Mouse (Mus musculus): Measurements from ENCODE around the gene Ihh. TPM values are rescaled to one million over a fixed set of nuclear protein-coding genes. Genes with fewer than 3 reads are reported as not detected.

Gene Ihh
- polyA plus RNA-seq, 2 experiments: 6.0 to 30.6 TPM

DNA sequence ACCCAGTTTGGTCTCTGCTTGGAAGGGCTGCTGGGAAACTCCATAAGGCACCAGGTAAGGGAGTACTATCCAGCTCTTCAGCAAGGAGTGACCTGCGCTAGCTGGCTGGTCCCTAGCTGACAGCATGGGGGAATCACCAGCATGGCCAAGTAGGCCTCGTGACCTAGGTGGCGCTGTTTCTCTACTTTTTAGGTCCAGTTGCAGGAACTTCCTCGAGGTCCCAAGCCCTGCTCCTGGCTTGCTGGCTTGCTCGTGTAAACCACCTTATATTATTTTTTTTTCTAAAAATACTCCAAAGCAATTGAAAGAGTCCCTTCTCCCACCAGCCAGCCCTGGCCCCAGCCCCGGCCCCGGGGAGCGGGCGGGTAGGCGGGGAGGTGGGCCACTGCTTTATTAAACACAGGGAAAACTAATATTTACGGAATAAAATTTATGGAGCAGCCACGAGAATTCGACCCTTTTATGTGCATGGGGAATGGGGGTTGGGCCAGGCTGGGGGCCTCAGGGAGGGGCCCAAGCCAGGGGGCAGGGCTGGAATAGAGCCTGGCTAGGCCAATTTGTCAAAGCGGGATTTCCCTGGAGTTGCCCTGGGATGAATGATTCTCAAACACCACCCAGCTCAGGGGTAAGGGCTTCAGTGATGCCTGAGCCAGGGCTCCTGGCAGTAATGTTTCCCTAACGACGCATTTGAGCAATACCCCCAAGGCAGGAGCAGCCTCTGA is 13.2 kb upstream of the Ihh start:
- 4% methylated on average over 16 of the region's 16 CpGs for WGBS
- Histone ChIP-seq H3K27me3 (ENCODE audit: control insufficient read depth, insufficient read depth, low read length) (0 out of 2 replicates have a peak, but pooled peaks cover 3% of the 10 kb centered on the region), H3K4me2 (replicated peaks; ENCODE audit: low read depth, low read length, severe bottlenecking) (peak overlapping the region; percentile 48), H3K27ac (replicated peaks; ENCODE audit: low read depth, low read length) (peak overlapping the region; percentile 33), H3K9ac (ENCODE audit: low read depth, low read length, severe bottlenecking) (peak overlapping the region; percentile 29; the same call in 1 of the 2 replicates), H3K9me3 (ENCODE audit: control insufficient read depth, low read length) (no peaks in the 10 kb centered on the region), H3K4me3 (replicated peaks; ENCODE audit: low read length) (peak overlapping the region; percentile 12), H3K4me1 (ENCODE audit: control insufficient read depth, insufficient read depth, low read length) (peaks cover 8% of the 10 kb centered on the region), H3K36me3 (ENCODE audit: control insufficient read depth, insufficient read depth, low read length) (no peaks in the 10 kb centered on the region)
- peak; percentile 82 for ATAC-seq (ENCODE audit: low FRiP score, low read depth)
- no peak for TF ChIP-seq POLR2A (IDR thresholded peaks at IDR 0.05; ENCODE audit: borderline replicate concordance, extremely low read depth, insufficient read depth, insufficient read length)
- peak; percentile 91 for DNase-seq (ENCODE audit: low spot score)

DNA sequence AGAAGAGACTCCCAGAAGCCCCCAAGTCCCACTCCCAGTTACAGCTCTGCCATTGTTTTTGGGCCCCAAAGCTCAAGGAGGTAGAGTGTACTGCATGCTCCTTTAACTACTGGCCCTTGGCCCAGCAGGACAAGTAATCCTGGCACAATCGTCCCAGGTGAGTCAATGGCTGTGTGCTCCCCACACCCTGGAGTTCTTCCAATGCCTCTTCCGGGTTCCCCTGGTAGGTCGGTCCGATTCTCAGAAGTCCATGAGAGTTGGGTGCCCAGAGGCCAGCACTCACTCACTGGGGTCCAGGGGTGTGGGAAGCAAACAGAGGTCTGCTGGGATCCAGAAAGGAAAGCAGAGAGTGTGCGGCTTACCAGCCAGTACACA is 11.4 kb upstream of the Ihh start:
- no peak for ATAC-seq (ENCODE audit: low FRiP score, low read depth)
- no peaks in the 10 kb centered on the region for H3K36me3 ChIP-seq (ENCODE audit: control insufficient read depth, insufficient read depth, low read length)
- 0 out of 2 replicates have a peak, but pooled peaks cover 3% of the 10 kb centered on the region for H3K27me3 ChIP-seq (ENCODE audit: control insufficient read depth, insufficient read depth, low read length)
- no peaks in the 10 kb centered on the region for H3K9me3 ChIP-seq (ENCODE audit: control insufficient read depth, low read length)
- DNase-seq (ENCODE audit: low spot score): no peak
- H3K4me1 ChIP-seq (ENCODE audit: control insufficient read depth, insufficient read depth, low read length): peaks cover 8% of the 10 kb centered on the region
- 86% methylated on average over 5 of the region's 5 CpGs for WGBS
- no peak overlapping the region for H3K27ac ChIP-seq (replicated peaks; ENCODE audit: low read depth, low read length)
- H3K4me2 ChIP-seq (replicated peaks; ENCODE audit: low read depth, low read length, severe bottlenecking): no peak overlapping the region
- no peak overlapping the region for H3K4me3 ChIP-seq (replicated peaks; ENCODE audit: low read length)
- TF ChIP-seq POLR2A (IDR thresholded peaks at IDR 0.05; ENCODE audit: borderline replicate concordance, extremely low read depth, insufficient read depth, insufficient read length): no peak
- no peak overlapping the region for H3K9ac ChIP-seq (ENCODE audit: low read depth, low read length, severe bottlenecking)

DNA sequence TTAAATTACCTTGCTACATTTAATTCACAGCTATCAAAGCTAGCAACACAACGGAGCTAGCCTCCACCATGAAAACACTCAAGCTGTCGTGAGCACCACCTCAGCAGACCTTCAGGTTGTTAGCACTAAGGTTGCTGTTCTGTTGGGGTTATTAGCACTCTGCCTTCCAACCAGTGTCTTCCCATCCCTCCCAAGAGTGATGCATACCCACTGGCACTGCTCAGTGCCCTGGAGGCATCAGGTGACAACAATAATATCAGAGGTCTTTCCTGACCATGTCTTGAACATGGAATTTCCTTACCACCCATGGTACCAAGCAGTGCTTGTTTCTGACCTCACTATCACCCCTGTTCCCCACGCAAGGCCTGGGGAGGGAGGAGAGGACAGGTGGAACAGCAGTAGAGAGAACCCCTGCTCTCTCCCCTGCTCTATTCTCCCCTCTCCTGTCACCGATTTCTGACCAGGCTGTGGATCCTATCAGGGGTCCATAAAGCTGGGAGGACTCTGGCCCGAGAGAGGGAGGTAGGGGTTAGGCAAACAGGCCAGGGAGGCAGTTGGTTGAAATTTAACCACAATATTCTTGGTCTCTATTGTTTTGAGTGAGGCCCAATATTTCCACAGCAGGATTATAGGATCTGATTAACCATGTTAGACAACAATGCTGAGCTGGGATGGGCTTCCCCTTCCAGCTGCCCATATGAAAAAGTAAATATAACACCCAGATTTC is 10.8 kb upstream of the Ihh start:
- Histone ChIP-seq H3K27ac (replicated peaks; ENCODE audit: low read depth, low read length) (no peak overlapping the region), H3K27me3 (ENCODE audit: control insufficient read depth, insufficient read depth, low read length) (0 out of 2 replicates have a peak, but pooled peaks cover 3% of the 10 kb centered on the region), H3K4me1 (ENCODE audit: control insufficient read depth, insufficient read depth, low read length) (peaks cover 8% of the 10 kb centered on the region), H3K9me3 (ENCODE audit: control insufficient read depth, low read length) (no peaks in the 10 kb centered on the region), H3K36me3 (ENCODE audit: control insufficient read depth, insufficient read depth, low read length) (no peaks in the 10 kb centered on the region), H3K9ac (ENCODE audit: low read depth, low read length, severe bottlenecking) (no peak overlapping the region), H3K4me3 (replicated peaks; ENCODE audit: low read length) (no peak overlapping the region), H3K4me2 (replicated peaks; ENCODE audit: low read depth, low read length, severe bottlenecking) (no peak overlapping the region)
- ATAC-seq (ENCODE audit: low FRiP score, low read depth) (no peak), DNase-seq (ENCODE audit: low spot score) (no peak)
- whole genome bisulfite sequencing: 75% methylated on average over 5 of the region's 5 CpGs
- no peak for TF ChIP-seq POLR2A (IDR thresholded peaks at IDR 0.05; ENCODE audit: borderline replicate concordance, extremely low read depth, insufficient read depth, insufficient read length)

DNA sequence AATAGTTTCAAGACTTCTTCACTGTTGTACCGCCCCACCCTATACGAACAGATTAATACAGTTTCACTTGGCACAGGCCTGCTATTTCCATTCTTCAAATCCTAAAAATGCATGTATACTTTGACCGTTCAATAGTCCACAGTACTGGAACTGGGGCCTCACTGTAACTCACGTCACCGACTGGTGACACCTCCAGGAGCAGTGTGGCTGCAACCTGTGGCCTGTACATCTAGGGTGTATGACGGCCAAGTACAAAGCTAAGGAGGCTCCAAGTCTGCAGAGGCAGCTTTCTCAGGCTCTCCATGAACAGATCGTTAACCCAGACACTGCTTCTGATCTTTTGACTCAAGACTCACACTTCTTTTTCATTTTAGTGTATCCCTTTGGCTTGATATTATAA is 10.2 kb upstream of the Ihh start:
- DNase-seq (ENCODE audit: low spot score) (no peak), ATAC-seq (ENCODE audit: low FRiP score, low read depth) (no peak)
- Histone ChIP-seq H3K4me2 (replicated peaks; ENCODE audit: low read depth, low read length, severe bottlenecking) (no peak overlapping the region), H3K4me1 (ENCODE audit: control insufficient read depth, insufficient read depth, low read length) (peaks cover 8% of the 10 kb centered on the region), H3K4me3 (replicated peaks; ENCODE audit: low read length) (no peak overlapping the region), H3K27me3 (ENCODE audit: control insufficient read depth, insufficient read depth, low read length) (0 out of 2 replicates have a peak, but pooled peaks cover 3% of the 10 kb centered on the region), H3K27ac (replicated peaks; ENCODE audit: low read depth, low read length) (no peak overlapping the region), H3K9me3 (ENCODE audit: control insufficient read depth, low read length) (no peaks in the 10 kb centered on the region), H3K36me3 (ENCODE audit: control insufficient read depth, insufficient read depth, low read length) (no peaks in the 10 kb centered on the region), H3K9ac (ENCODE audit: low read depth, low read length, severe bottlenecking) (no peak overlapping the region)
- TF ChIP-seq POLR2A (IDR thresholded peaks at IDR 0.05; ENCODE audit: borderline replicate concordance, extremely low read depth, insufficient read depth, insufficient read length): no peak
- 85% methylated on average over 7 of the region's 7 CpGs for WGBS

DNA sequence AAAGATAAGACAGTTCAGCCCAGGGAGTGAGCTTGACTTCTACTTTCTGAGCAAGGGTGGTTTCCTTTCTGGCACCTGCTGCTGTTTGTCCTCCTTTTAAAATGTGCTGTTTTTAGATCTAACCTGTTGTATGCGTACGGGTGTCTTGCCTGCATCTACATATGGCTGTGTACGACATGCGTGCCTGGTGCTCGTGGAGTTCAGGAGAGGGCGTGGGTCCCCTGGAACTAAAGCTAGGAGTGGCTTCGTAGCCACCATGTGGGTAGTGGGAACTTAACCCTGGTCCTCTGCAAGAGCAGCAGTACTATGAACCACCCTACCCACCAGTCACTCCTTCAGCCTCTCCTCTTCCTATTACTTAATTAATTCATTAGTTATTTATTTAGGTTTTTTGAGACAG is 8.6 kb upstream of the Ihh start:
- H3K27ac ChIP-seq (replicated peaks; ENCODE audit: low read depth, low read length): no peak overlapping the region
- no peaks in the 10 kb centered on the region for H3K9me3 ChIP-seq (ENCODE audit: control insufficient read depth, low read length)
- no peak overlapping the region for H3K9ac ChIP-seq (ENCODE audit: low read depth, low read length, severe bottlenecking)
- no peaks in the 10 kb centered on the region for H3K36me3 ChIP-seq (ENCODE audit: control insufficient read depth, insufficient read depth, low read length)
- H3K4me2 ChIP-seq (replicated peaks; ENCODE audit: low read depth, low read length, severe bottlenecking): no peak overlapping the region
- DNase-seq (ENCODE audit: low spot score): no peak
- 88% methylated on average over 7 of the region's 7 CpGs for WGBS
- H3K4me3 ChIP-seq (replicated peaks; ENCODE audit: low read length): no peak overlapping the region
- H3K4me1 ChIP-seq (ENCODE audit: control insufficient read depth, insufficient read depth, low read length): peaks cover 5% of the 10 kb centered on the region
- TF ChIP-seq POLR2A (IDR thresholded peaks at IDR 0.05; ENCODE audit: borderline replicate concordance, extremely low read depth, insufficient read depth, insufficient read length): no peak
- no peak for ATAC-seq (ENCODE audit: low FRiP score, low read depth)
- H3K27me3 ChIP-seq (ENCODE audit: control insufficient read depth, insufficient read depth, low read length): 0 out of 2 replicates have a peak, but pooled peaks cover 3% of the 10 kb centered on the region
